19 mouse cellular contexts compared by ENCODE assay signal in genomic region chr14:32772085-32772484, GRCm38 (mm10). TPM values are rescaled to one million over a fixed set of nuclear protein-coding genes. Genes with fewer than 3 reads are reported as not detected.
A peak's percentile ranks its signal among the peaks of the same experiment; 100 is the strongest.
DNase-seq lines count a peak whose midpoint lies in the region; ATAC-seq lines count a peak whose summit lies in the region.
"Had no signal": no experiment of that assay in that cellular context is flagged by ENCODE, and none has a peak within 500 bp of the region (broad histone marks: within the 10 kb centered on the region; RNA-seq: fewer than 3 reads in every experiment).

No protein-coding gene starts in this region.

- no peak overlapping the region for H3K4me3 ChIP-seq in intestine, embryonic 14.5 days (ENCODE audit: low read depth, low read length)
- H3K4me3 ChIP-seq in intestine, embryonic 16.5 days (ENCODE audit: low read length): no peak overlapping the region
- no peak overlapping the region for H3K4me3 ChIP-seq in hindbrain, embryonic 10.5 days
- H3K4me3 ChIP-seq: embryonic facial prominence, embryonic 10.5 days; embryonic facial prominence, embryonic 12.5 days; forebrain, embryonic 13.5 days; forebrain, embryonic 15.5 days had no signal

- H3K27me3 ChIP-seq in intestine, embryonic 14.5 days (replicated peaks; ENCODE audit: control insufficient read depth, insufficient read depth, low read length): no peaks in the 10 kb centered on the region
- no peaks in the 10 kb centered on the region for H3K27me3 ChIP-seq in intestine, embryonic 16.5 days (replicated peaks; ENCODE audit: control insufficient read depth, insufficient read depth, low read length)
- H3K27me3 ChIP-seq in hindbrain, embryonic 10.5 days (ENCODE audit: insufficient read depth, poor library complexity, severe bottlenecking): no peaks in the 10 kb centered on the region
- H3K27me3 ChIP-seq: CH12.LX; embryonic facial prominence, embryonic 12.5 days; forebrain, embryonic 13.5 days; forebrain, embryonic 15.5 days had no signal

- H3K36me3 ChIP-seq in intestine, embryonic 14.5 days (ENCODE audit: control insufficient read depth, insufficient read depth, low read length): no peaks in the 10 kb centered on the region
- H3K36me3 ChIP-seq in intestine, embryonic 16.5 days (ENCODE audit: control insufficient read depth, insufficient read depth, low read length): no peaks in the 10 kb centered on the region
- no peaks in the 10 kb centered on the region for H3K36me3 ChIP-seq in hindbrain, embryonic 10.5 days
- H3K36me3 ChIP-seq: embryonic facial prominence, embryonic 10.5 days; embryonic facial prominence, embryonic 12.5 days; forebrain, embryonic 15.5 days; G1E had no signal

- H3K4me1 ChIP-seq in intestine, embryonic 14.5 days (replicated peaks; ENCODE audit: control insufficient read depth, insufficient read depth, low read length): no peaks in the 10 kb centered on the region
- peaks cover 5% of the 10 kb centered on the region; the same call in 1 of the 2 replicates for H3K4me1 ChIP-seq in intestine, embryonic 16.5 days (ENCODE audit: control insufficient read depth, insufficient read depth, low read length)
- H3K4me1 ChIP-seq in hindbrain, embryonic 10.5 days (replicated peaks): no peaks in the 10 kb centered on the region
- H3K4me1 ChIP-seq: embryonic facial prominence, embryonic 10.5 days; embryonic facial prominence, embryonic 12.5 days; forebrain, embryonic 13.5 days; forebrain, embryonic 15.5 days had no signal

- H3K9ac ChIP-seq in intestine, embryonic 14.5 days (ENCODE audit: low read length): no peak overlapping the region
- H3K9ac ChIP-seq in intestine, embryonic 16.5 days (ENCODE audit: low read depth, low read length): no peak overlapping the region
- H3K9ac ChIP-seq: embryonic facial prominence, embryonic 12.5 days; forebrain, embryonic 13.5 days; forebrain, embryonic 15.5 days had no signal

- WGBS in intestine, embryonic 14.5 days: 43% methylated on average over 4 of the region's 4 CpGs
- 40% methylated on average over 4 of the region's 4 CpGs for WGBS in intestine, embryonic 16.5 days
- 32% methylated on average over 4 of the region's 4 CpGs for WGBS in large intestine, adult 2 months
- 92% methylated on average over 4 of the region's 4 CpGs for WGBS in hindbrain, embryonic 10.5 days

- no peak overlapping the region for H3K4me2 ChIP-seq in intestine, embryonic 14.5 days (ENCODE audit: low read length)
- no peak overlapping the region for H3K4me2 ChIP-seq in intestine, embryonic 16.5 days (ENCODE audit: low read depth, low read length)
- H3K4me2 ChIP-seq: embryonic facial prominence, embryonic 12.5 days; forebrain, embryonic 13.5 days; forebrain, embryonic 15.5 days had no signal

- no peak overlapping the region for H3K27ac ChIP-seq in intestine, embryonic 14.5 days (ENCODE audit: low read depth)
- H3K27ac ChIP-seq in intestine, embryonic 16.5 days (ENCODE audit: low read length): no peak overlapping the region
- no peak overlapping the region for H3K27ac ChIP-seq in hindbrain, embryonic 10.5 days
- H3K27ac ChIP-seq: embryonic facial prominence, embryonic 10.5 days; embryonic facial prominence, embryonic 12.5 days; forebrain, embryonic 13.5 days; forebrain, embryonic 15.5 days had no signal

- no peaks in the 10 kb centered on the region for H3K9me3 ChIP-seq in intestine, embryonic 14.5 days (ENCODE audit: control insufficient read depth, low read length)
- H3K9me3 ChIP-seq in intestine, embryonic 16.5 days (ENCODE audit: control insufficient read depth, low read length): no peaks in the 10 kb centered on the region
- no peaks in the 10 kb centered on the region for H3K9me3 ChIP-seq in hindbrain, embryonic 10.5 days
- H3K9me3 ChIP-seq: embryonic facial prominence, embryonic 10.5 days; embryonic facial prominence, embryonic 12.5 days; forebrain, embryonic 13.5 days; forebrain, embryonic 15.5 days had no signal

- 0 out of 2 replicates have a peak, but pooled peaks have one; percentile 59 for ATAC-seq in intestine, embryonic 14.5 days (replicated peaks; ENCODE audit: low FRiP score, low TSS enrichment, low read depth)
- peak; percentile 81 for ATAC-seq in intestine, embryonic 16.5 days
- ATAC-seq: activated CD4-positive, CD25-positive, alpha-beta regulatory T cell, adult 4 months; CD4-positive, CD25-positive, alpha-beta regulatory T cell, adult 4 months; forebrain, embryonic 13.5 days; forebrain, embryonic 15.5 days; Patski had no signal

- DNase-seq in intestine, embryonic 14.5 days (ENCODE audit: low spot score): no peak
- peak; percentile 61 for DNase-seq in large intestine, adult 2 months (ENCODE audit: low read depth, low spot score)
- DNase-seq in right cerebral cortex, adult 18-20 months: no peak
- no peak for DNase-seq in hindbrain, embryonic 10.5 days (ENCODE audit: low spot score)
- DNase-seq: B cell, adult 2 months; cerebellum, adult 11-12 months; cerebellum, adult 2 months; cerebellum, adult 9-10 months had no signal

RNA-seq across cellular contexts. Expression of gene Tmem273, which starts 13.7 kb away (rescaled TPM):
- 1.4 and 2.2 TPM in 2 replicates for polyA plus RNA-seq in intestine, embryonic 14.5 days (2014; fragmentation: Nextera tagmentation; extraction: Ambion mirVana)
- polyA plus RNA-seq in intestine, embryonic 16.5 days (2015; fragmentation: Nextera tagmentation; extraction: Ambion mirVana): 2.2 and 2.5 TPM in 2 replicates
- polyA plus RNA-seq in large intestine, adult 2 months (2012; rRNA removed): 1.2 and 2.4 TPM in 2 replicates
- 0.43 and 0.62 TPM in 2 replicates for polyA plus RNA-seq in hindbrain, embryonic 10.5 days (2016; fragmentation: Nextera tagmentation; extraction: Ambion mirVana)
- polyA plus RNA-seq: forebrain, embryonic 11.5 days; G1E; Patski had no signal
